Mouse (Mus musculus) neural tube, embryonic 14.5 days (tissue): Measurements from ENCODE around the gene 1700047I17Rik2. TPM values are rescaled to one million over a fixed set of nuclear protein-coding genes. Genes with fewer than 3 reads are reported as not detected.
"Not testable (repeated sequence)": the region's sequence is repeated elsewhere in the genome, so short reads cannot be mapped to it uniquely, and the experiment has no call there.

Experiments used
- ATAC-seq: fragments of 200-750 bp; cut with Nextera tagmentation; 2 replicates; pipeline ENCODE4 v1.8.0; 2017; ENCODE audit warnings: low read depth, mild to moderate bottlenecking, moderate TSS enrichment, moderate library complexity
- H3K27ac ChIP-seq: fragments of 300-500 bp; sonication (generic); 2 replicates; pipeline ENCODE4 v1.5.1; 2014; ENCODE audit warnings: low read depth, mild to moderate bottlenecking, control low read depth, low read length, moderate library complexity, mixed read lengths
- H3K27me3 ChIP-seq: fragments of 300-500 bp; sonication (generic); 2 replicates; pipeline ENCODE4 v1.6.1; 2014; ENCODE audit warnings: low read length; ENCODE audit not compliant: control insufficient read depth, insufficient read depth
- H3K36me3 ChIP-seq: fragments of 300-500 bp; sonication (generic); 2 replicates; pipeline ENCODE4 v1.6.1; 2014; ENCODE audit warnings: low read length, mixed read lengths; ENCODE audit not compliant: control insufficient read depth, insufficient read depth
- H3K4me1 ChIP-seq: fragments of 300-500 bp; sonication (generic); 2 replicates; pipeline ENCODE4 v1.6.1; 2014; ENCODE audit warnings: low read length; ENCODE audit not compliant: control insufficient read depth, insufficient read depth
- H3K4me2 ChIP-seq: fragments of 300-500 bp; sonication (generic); 2 replicates; pipeline ENCODE4 v1.6.1; 2014; ENCODE audit warnings: mild to moderate bottlenecking, low read depth, low read length, control low read depth
- H3K4me3 ChIP-seq: fragments of 300-500 bp; sonication (generic); 2 replicates; pipeline ENCODE4 v1.5.1; 2014; ENCODE audit warnings: low read depth, low read length, control low read depth, mixed read lengths
- H3K9ac ChIP-seq: fragments of 300-500 bp; sonication (generic); replicated peaks from 2 replicates; pipeline ENCODE4 v1.6.1; 2014; ENCODE audit warnings: low read depth, mild to moderate bottlenecking, control low read depth, low read length, mixed read lengths
- H3K9me3 ChIP-seq: fragments of 300-500 bp; sonication (generic); 2 replicates; pipeline ENCODE4 v1.6.1; 2016; ENCODE audit warnings: low read length; ENCODE audit not compliant: control insufficient read depth
- WGBS: fragments of 180-500 bp; shearing (Covaris S2); extraction: QIAGEN DNeasy Blood & Tissue Kit; methylation state at CpG from one replicate; pipeline ENCODE4 v1.1.7; 2014; 5-methylcytosine and 5-hydroxymethylcytosine counted together
- polyA plus RNA-seq: library from polyadenylated mRNA; unstranded; fragments of >200 nt; fragmentation: Nextera tagmentation; extraction: Ambion mirVana; gene quantifications from 2 replicates; pipeline ENCODE4 v1.2.1, GENCODE M21; 2014

1700047I17Rik2 gene
- polyA plus RNA-seq, 1 experiment from 2014 or later = not detected

DNA sequence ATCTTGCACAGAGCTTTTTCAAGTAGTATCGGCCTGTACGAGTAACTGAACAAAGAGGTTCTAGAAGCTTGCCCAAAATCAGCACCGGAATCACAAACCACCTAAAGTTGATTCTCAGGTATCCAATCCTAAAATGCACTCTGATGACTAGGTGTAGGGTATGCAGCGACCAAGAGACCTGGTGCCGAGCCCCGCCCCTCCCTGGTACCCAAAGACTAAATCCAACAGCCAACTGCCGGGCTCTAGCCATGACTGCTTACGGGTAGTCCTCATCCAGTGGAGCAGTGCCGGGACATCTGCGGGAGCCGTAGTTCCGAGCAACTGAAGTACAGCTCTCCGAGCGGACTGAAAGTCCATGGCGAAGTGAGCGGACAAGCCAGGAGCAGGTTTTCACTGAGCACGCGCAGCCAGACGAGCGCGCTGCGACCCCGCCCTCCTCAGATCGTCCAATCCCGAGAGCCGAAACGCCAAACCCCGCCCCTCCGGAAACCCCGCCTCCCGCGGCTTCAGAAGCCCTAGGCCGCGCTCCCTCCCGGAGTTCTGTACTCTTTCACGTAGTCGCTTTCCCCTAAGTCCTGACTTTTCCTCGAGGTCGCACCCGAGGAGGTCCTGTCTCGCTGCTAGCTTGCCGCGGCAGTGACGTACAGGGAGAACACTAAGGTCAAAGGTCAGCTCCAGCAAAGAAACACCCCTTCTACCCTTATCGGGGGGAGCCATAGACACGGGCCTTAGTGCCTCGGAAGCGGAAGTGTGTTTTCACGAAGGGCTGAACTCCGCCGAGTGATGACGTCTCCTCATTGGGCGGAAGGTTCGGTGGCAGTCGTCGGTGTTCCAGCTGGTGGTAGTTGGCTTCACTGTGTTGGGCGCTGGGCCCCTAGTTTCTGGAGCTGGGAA is 30.5 kb downstream of the 1700047I17Rik2 start, which contains the start of gene Srp54c:
TSS of gene Srp54c (plus strand) at position 543 of the 894 bp plus-strand sequence.
- peak; percentile 99 for ATAC-seq
- not testable (repeated sequence) for H3K36me3 ChIP-seq, H3K27me3 ChIP-seq, H3K4me1 ChIP-seq, H3K4me2 ChIP-seq, H3K9ac ChIP-seq, H3K27ac ChIP-seq, H3K9me3 ChIP-seq
- WGBS = no CpG with 5 or more reads among the region's 57 CpGs
- peak within 1 kb of the TSS; percentile 25; the same call in 1 of the 2 replicates for H3K4me3 ChIP-seq

DNA sequence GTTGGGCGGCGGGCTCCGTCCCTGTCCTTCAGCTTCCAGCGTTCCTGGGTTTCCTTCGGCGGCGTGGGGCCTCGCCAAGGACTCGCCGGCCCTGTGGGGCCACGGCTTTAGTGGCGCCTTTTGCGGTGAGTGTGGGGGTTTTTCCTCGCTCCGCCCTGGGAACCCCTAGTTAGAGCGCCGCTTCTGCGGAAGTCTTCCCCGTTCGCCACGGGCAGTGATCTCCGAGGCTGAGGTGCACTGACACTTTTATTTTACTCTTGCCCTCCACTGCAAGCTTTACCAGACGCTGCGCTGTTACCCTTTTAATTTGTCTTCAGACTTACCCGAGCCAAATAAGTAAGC is 31.1 kb downstream of the 1700047I17Rik2 start:
- H3K4me3 ChIP-seq = peak overlapping the region; percentile 25; the same call in 1 of the 2 replicates
- not testable (repeated sequence) for H3K36me3 ChIP-seq, H3K9ac ChIP-seq, H3K4me1 ChIP-seq, H3K27ac ChIP-seq, H3K27me3 ChIP-seq, H3K9me3 ChIP-seq, H3K4me2 ChIP-seq
- 0% methylated on average over 7 of the region's 25 CpGs for WGBS
- ATAC-seq = peak; percentile 52

- H3K9ac ChIP-seq, ATAC-seq, H3K27ac ChIP-seq, H3K36me3 ChIP-seq, H3K4me1 ChIP-seq, H3K4me3 ChIP-seq, H3K4me2 ChIP-seq, H3K9me3 ChIP-seq, H3K27me3 ChIP-seq: not testable (repeated sequence)
- no CpG with 5 or more reads among the region's 8 CpGs for WGBS
Measured at GRCm38 (mm10) chr12:55242243-55242642, 42.9 kb downstream of the 1700047I17Rik2 start.

GRCm38 (mm10) chr12:55261950-55262349 is 62.6 kb downstream of the 1700047I17Rik2 start:
- ATAC-seq, H3K27ac ChIP-seq, H3K36me3 ChIP-seq, H3K9me3 ChIP-seq, H3K4me2 ChIP-seq, H3K9ac ChIP-seq, H3K4me1 ChIP-seq, H3K4me3 ChIP-seq, H3K27me3 ChIP-seq: not testable (repeated sequence)
- WGBS = no CpG with 5 or more reads among the region's 8 CpGs

GRCm38 (mm10) chr12:55263385-55263784 is 64.0 kb downstream of the 1700047I17Rik2 start:
- H3K9ac ChIP-seq, H3K4me3 ChIP-seq, H3K4me2 ChIP-seq, H3K9me3 ChIP-seq, H3K27ac ChIP-seq, H3K27me3 ChIP-seq, ATAC-seq, H3K4me1 ChIP-seq, H3K36me3 ChIP-seq: not testable (repeated sequence)
- WGBS = no CpG with 5 or more reads among the region's 5 CpGs

Other genes with a start within 250 kb of the 1700047I17Rik2 start
- gene Gm20403, start 213.1 kb upstream of the 1700047I17Rik2 start, polyA plus RNA-seq = not detected in 2 replicates
- 3.3 and 4.3 TPM in 2 replicates for gene Baz1a, start 185.2 kb upstream of the 1700047I17Rik2 start, polyA plus RNA-seq
- gene 2700097O09Rik, start 119.5 kb upstream of the 1700047I17Rik2 start, polyA plus RNA-seq = 32.2 TPM in 2 replicates
- 213 and 218 TPM in 2 replicates for gene Srp54a, start 119.3 kb upstream of the 1700047I17Rik2 start, polyA plus RNA-seq
- gene Fam177a, start 75.1 kb upstream of the 1700047I17Rik2 start, polyA plus RNA-seq = 65.6 and 69.5 TPM in 2 replicates
- gene Srp54b, start 44.5 kb upstream of the 1700047I17Rik2 start, polyA plus RNA-seq = 64.6 and 69.9 TPM in 2 replicates
- gene Srp54c, start 30.6 kb downstream of the 1700047I17Rik2 start, polyA plus RNA-seq = 79.7 and 93.0 TPM in 2 replicates
- 9.2 and 11.4 TPM in 2 replicates for gene 1110008L16Rik, start 100.0 kb downstream of the 1700047I17Rik2 start, polyA plus RNA-seq
- gene Ppp2r3c, start 103.4 kb downstream of the 1700047I17Rik2 start, polyA plus RNA-seq = 27.8 and 31.1 TPM in 2 replicates
- 420 and 439 TPM in 2 replicates for gene Psma6, start 184.6 kb downstream of the 1700047I17Rik2 start, polyA plus RNA-seq